Mouse (Mus musculus): ENCODE data around the gene Tmem54.
A peak's percentile ranks its signal among the peaks of the same experiment; 100 is the strongest.

The Tmem54 gene

DNA sequence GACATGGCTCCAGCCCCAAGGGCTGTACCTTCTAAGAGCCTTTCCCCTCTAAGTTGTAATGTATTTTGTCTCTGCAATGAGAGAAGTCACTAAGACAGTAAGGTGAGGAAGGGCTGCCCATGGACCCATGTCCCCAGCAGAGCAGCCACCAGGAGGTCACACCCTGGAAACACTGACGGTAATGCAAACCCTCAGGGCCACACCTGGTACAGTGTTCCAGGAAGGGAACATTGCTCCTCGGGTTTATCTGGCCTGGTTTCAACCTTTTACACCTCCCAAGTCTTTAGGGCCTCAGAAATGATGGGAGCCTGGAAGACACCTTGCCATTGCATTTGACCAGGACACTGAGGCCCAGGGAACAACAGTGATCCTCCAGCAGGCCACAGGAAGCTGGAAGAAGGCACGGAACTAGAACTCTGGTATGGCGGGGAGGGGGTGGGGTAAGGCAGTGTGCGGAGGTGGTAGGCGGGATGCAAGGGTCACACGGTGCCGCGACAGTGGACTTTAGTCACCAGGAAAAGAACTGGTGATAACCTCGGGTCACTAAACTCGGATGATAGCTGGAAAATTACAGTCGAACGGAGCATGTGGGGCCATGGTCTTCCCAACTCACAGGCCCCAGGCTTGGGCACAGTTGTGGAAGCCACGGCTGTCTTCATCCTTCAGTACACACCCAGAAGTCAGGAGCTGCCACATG is 3.1 kb upstream of the Tmem54 start:
- no peak for DNase-seq (ENCODE audit: low spot score)

- DNase-seq (ENCODE audit: low spot score), result no peak
Observed at GRCm38 (mm10) chr4:129106073-129106472, 725 bp downstream of the Tmem54 start.

DNA sequence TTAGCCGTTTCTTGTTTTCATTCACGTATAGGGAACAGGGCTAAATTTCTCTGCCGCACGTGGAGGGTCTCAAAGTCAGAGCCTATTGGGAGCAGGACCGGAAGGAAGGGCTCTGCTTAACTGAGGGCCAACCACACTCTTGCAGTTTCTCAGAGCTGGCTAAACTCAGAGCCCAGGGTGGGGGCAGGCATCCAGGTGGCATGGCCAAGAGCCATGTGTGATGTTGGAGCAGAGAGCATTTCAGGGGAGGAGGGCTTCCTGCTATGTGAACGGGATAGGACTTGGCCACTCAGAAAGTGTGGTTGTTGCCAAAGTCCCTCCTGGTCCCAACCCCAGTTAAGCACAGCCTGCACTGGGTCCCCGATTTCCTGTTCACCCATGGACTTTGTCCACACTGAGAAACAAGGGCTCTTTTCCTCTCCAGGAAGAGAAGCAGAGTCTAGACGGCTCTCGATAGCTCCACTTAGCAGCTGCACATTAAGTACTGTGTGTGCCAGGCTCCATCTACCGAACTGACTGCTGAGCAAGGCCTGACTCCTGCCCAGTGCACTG is 2.1 kb downstream of the Tmem54 start:
- DNase-seq (ENCODE audit: low spot score), result no peak

- no peak for DNase-seq (ENCODE audit: low spot score)
Observed at GRCm38 (mm10) chr4:129108624-129109023, 3.3 kb downstream of the Tmem54 start.

DNA sequence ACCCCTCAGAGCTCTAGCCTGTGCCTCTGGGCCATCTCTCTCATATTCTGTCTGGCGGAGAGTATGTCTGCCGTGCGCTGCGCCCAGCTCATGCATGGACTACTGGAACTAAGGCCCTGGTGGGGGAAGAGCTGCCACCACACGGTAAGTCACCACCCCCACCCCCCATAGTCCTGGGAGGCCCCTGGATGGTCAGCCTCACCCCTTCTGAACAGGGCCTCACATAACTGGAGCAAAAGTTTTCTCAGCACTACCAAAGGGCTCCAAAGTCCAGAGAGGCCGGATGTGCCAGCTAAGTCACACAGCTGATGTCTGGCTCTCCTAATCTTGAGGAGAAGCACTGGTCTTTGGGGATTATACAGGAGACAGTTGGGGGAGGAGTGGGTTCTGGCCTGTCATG is 5.5 kb downstream of the Tmem54 start:
- no peak for DNase-seq (ENCODE audit: low spot score)

- no peak for DNase-seq (ENCODE audit: low spot score)
Observed at GRCm38 (mm10) chr4:129111350-129111749, 6.0 kb downstream of the Tmem54 start.

DNA sequence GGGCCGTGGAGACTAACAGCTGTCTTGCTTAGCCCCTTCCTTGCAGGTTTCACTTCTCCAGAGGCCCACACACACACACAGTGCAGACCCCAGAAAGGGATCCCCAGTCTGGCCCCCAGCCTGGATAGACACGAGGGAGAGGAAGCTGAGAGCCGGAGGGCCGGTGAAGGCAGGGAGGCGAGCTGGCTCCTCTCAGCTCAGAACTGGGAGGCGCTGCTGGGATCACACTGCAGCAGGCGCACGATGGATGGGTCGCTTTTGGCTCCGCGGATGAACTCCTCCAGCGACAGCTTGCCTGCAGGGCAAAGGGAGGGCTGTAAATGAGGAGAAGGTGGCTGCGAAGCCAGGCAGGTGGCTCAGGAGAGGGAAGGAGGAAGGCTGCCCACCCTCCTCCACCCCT is 6.9 kb downstream of the Tmem54 start:
- no peak for DNase-seq (ENCODE audit: low spot score)

DNA sequence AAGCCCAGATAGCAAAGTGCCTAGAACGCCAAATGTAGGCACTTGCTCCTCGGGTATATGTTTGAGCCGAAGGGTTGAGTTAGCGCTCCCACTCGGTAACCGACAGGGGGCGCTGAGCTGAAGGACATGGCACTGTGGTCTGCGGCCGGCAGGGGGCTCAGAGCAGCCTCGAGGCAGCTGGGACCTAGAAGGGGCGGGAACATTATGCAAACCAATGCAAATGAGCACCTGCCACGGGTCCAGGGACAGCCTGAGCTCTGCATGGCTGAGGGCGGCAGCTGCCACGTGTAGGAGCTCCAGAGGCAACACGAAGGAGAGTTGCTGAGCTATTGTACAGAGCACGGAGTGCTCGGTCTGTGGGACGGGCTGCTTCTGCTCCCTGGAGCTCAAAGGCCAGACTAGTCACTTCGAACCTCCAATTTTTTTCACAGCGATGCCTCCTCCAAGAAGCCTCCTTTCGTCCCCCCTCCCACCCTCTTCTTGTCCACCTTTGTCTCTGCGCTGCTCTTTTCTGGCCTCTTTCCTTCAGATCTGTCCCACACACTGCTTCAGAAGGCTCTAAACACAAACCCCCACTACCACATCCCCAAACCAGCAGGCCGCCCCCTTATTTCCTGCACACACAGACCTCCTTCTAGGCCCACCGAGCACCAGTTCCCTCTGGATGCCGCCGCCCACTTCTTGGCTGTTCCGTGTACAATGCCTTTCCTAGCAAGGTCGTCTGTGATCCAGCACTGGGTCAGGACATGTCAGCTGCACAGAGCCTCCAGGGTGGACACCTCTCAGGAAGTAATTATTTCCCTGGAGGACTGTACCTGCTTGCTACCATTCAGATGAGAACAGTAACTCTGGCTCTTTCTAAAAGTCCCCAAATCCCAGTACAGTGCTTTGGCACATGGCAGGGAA is 8.0 kb downstream of the Tmem54 start:
- peak; percentile 89 for DNase-seq (ENCODE audit: low spot score)

GRCm38 (mm10) chr4:129116703-129117102 is 11.4 kb downstream of the Tmem54 start:
- DNase-seq (ENCODE audit: low spot score), result no peak

GRCm38 (mm10) chr4:129117720-129118510 is 12.6 kb downstream of the Tmem54 start:
- DNase-seq (ENCODE audit: low spot score), result no peak

GRCm38 (mm10) chr4:129119708-129120107 is 14.4 kb downstream of the Tmem54 start:
- no peak for DNase-seq (ENCODE audit: low spot score)

DNA sequence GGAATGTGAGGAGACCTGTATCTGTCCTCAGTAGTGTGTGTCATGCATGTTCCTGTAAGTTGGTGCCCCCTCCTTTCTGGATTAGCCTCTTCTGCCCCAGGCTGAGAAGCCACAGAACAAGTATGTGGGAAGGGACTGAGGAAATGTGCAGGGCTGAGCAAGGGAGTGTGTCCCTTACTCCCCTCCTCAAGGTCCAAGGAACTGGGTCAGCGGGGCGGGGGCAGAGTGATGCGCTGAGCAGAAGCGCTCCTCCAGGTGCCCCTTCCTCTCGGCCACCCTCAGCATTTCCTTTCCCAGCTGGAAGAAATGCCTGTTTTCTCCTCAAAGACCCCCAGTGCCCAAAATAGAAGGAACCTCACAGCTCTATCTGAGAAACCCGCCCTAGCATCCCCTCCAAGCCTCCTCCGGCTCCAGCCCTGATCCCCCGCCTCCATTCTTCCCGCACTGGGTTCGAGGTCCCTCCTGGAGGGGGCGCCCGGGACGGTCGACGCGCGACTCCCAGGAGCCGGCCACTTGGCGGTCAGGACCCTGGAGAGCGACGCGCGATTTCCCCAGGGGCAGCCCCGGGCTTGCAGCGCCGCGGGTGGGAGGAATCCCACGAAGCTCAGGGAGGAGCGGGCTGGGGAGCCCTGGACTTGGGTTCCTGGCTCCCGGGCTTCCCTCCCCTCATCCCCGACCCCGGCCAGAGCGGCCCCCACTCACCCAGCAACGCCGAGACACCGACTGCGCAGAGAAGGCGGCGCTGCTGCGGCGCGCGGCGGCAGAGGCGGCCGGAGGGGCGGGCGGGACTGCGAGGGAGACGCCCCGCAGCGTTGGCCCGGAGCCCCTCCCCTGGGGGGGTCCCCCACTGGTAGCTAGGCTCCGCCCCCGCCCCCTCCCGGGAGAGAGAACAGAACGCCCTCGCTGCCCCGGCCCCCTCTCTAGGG is 15.4 kb downstream of the Tmem54 start:
- DNase-seq (ENCODE audit: low spot score), result peak; percentile 81

DNA sequence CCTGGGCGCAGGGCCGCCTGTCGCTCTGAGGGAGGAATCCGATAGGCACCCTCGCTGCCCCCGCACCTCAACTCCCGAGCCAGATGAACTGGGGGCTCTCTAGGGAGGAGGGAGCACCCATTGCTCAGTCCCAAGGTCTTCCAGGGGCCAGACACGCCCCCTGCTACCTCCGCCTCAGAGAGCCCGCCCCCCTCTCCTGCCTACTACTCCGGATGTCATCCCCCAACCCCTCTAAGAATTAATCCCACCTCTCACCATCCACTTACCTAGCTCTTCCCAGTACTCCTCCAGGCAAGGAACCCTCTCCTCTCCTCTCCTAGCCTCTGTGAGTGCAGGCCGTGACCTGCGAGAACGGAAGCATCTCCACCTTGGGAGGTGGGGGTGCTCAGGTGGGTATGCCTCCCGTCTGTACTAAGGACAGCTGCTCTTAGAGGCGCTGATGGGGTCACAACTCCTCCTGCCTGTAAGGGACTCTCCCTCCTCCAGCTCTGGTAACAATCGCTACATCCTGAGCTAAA is 16.3 kb downstream of the Tmem54 start, which contains the start of gene Hpca:
Hpca (minus strand) TSS at position 468 of the 518 bp plus-strand sequence.
- DNase-seq (ENCODE audit: low spot score), result no peak

DNA sequence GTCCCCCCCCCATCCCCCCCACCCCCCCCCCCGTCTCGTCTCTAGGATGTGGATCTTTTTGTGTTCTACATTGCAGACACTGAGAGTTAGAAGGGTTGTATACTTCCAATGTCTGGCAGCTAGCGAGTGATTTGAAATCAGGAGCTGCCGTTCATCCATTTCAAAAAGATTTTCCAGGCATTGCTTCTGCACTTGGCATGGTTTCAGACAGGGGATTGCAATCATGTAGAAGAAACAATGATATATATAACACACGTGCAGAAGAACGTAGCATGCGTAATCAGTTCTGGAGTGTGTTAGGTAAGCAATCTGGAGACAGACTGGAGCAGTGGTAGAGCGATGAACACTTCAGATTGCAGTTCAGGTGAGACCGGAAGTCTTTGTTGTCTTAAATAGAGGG is 16.8 kb downstream of the Tmem54 start:
- DNase-seq (ENCODE audit: low spot score), result no peak

DNA sequence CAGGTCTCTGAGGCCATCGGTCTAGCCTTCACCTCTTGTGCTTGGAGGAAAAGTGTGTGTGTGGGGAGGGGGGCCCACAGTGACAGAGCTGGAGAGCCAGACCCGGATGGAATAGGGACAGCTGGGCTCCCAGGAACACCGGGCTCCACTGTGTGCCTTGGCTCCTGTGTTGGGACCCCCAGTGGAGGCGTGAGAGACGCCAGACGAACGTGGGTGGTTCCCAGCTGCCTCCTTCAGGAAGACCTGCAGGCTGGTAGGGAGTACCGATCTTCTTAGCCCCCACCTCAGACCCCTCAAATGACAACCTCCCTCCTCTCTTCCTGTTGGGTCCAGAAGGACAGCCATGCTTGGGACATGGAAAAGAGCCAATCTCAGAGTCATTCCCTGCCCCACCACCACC is 17.4 kb downstream of the Tmem54 start:
- no peak for DNase-seq (ENCODE audit: low spot score)

DNA sequence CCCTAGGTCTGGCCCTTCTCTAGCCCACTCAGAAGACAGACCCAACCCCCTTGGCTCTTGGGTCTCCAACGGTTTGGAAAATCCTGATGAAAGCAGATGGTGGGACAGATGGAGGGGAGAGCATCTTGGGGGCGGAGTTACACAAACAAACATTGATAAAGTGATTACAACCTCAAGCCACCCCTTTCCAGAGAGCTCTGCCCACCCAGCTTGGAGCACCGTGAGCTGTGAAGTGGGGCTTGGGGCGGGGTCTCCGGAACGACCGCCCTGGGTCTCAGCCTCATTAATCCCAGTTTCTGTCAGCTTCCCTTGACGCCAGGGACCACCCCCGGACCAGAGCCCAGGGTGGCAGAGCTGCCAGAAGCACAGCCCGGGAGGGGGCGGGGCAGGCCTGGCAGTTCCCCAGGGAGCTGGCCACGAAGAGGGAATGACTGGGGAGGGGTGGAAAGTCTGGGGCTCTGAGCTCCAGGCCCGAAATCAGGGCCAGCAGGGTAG is 19.4 kb downstream of the Tmem54 start:
- DNase-seq (ENCODE audit: low spot score), result no peak

GRCm38 (mm10) chr4:129125736-129126451 is 20.5 kb downstream of the Tmem54 start:
- no peak for DNase-seq (ENCODE audit: low spot score)

GRCm38 (mm10) chr4:129128582-129129338 is 23.4 kb downstream of the Tmem54 start:
- DNase-seq (ENCODE audit: low spot score), result no peak

DNA sequence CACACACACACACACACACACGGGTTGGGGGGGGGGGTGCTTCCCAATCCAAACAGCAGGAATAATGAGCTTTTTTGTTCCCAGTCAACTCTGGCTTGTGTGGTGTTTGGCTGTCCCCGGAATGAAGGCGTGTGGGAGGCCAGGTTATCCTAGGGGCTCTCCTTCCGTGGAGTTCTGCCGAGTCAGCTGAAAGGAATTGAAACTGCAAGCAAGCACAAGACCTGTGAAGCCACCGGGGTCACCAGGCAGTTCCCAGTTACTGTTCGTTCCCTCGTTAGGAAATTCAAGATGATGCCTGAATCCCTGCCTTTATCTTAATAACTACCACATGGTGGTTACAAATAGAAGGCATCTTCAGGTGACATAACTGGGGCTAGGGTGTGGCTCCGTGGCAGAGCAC is 24.0 kb downstream of the Tmem54 start:
- no peak for DNase-seq (ENCODE audit: low spot score)
